Mouse (Mus musculus) midbrain, embryonic 11.5 days (tissue): ENCODE results near the gene B3galnt2. TPM values are rescaled to one million over a fixed set of nuclear protein-coding genes. Genes with fewer than 3 reads are reported as not detected.
A peak's percentile ranks its signal among the peaks of the same experiment; 100 is the strongest.

Experiments
- ATAC-seq: fragments of 200-750 bp; cut with Nextera tagmentation; 2 replicates; pipeline ENCODE4 v1.8.0; 2017; ENCODE audit warnings: moderate TSS enrichment, moderate library complexity; ENCODE audit not compliant: low FRiP score
- DNase-seq: peaks from one replicate; pipeline ENCODE4 v3.0.0; 2015; ENCODE audit warnings: low spot score; ENCODE audit errors: missing footprints
- H3K27ac ChIP-seq: fragments of 300-500 bp; sonication (generic); 2 replicates; pipeline ENCODE4 v1.5.1; 2014; ENCODE audit warnings: low read depth, low read length
- H3K27me3 ChIP-seq: fragments of 300-500 bp; sonication (generic); 2 replicates; pipeline ENCODE4 v1.6.1; 2014; ENCODE audit warnings: mild to moderate bottlenecking, low read length, moderate library complexity, mixed read lengths; ENCODE audit not compliant: control insufficient read depth, insufficient read depth
- H3K36me3 ChIP-seq: fragments of 300-500 bp; sonication (generic); 2 replicates; pipeline ENCODE4 v1.6.1; 2014; ENCODE audit warnings: mild to moderate bottlenecking, low read length, moderate library complexity, mixed read lengths; ENCODE audit not compliant: control insufficient read depth, insufficient read depth
- H3K4me1 ChIP-seq: fragments of 300-500 bp; sonication (generic); 2 replicates; pipeline ENCODE4 v1.6.1; 2014; ENCODE audit warnings: low read length; ENCODE audit not compliant: control insufficient read depth, insufficient read depth
- H3K4me2 ChIP-seq: fragments of 300-500 bp; sonication (generic); 2 replicates; pipeline ENCODE4 v1.6.1; 2014; ENCODE audit warnings: mild to moderate bottlenecking, moderate library complexity
- H3K4me3 ChIP-seq: fragments of 300-500 bp; sonication (generic); 2 replicates; pipeline ENCODE4 v1.5.1; 2014; ENCODE audit warnings: low read depth, low read length
- H3K9ac ChIP-seq: fragments of 300-500 bp; sonication (generic); 2 replicates; pipeline ENCODE4 v1.6.1; 2014; ENCODE audit warnings: low read length
- H3K9me3 ChIP-seq: fragments of 300-500 bp; sonication (generic); 2 replicates; pipeline ENCODE4 v1.6.1; 2016; ENCODE audit warnings: low read length; ENCODE audit not compliant: control insufficient read depth
- WGBS: fragments of 180-500 bp; shearing (Covaris S2); extraction: QIAGEN DNeasy Blood & Tissue Kit; methylation state at CpG from one replicate; pipeline ENCODE4 v1.1.7; 2014; 5-methylcytosine and 5-hydroxymethylcytosine counted together
- polyA plus RNA-seq: library from polyadenylated mRNA; unstranded; fragments of >200 nt; fragmentation: Nextera tagmentation; extraction: Ambion mirVana; gene quantifications from 2 replicates; pipeline ENCODE4 v1.2.1, GENCODE M21; 2014

Gene B3galnt2
- polyA plus RNA-seq: 35.4 and 39.8 TPM in 2 replicates

- H3K27ac ChIP-seq: peak within 1 kb of the TSS; percentile 59
- DNase-seq (peak; percentile 99), ATAC-seq (peak; percentile 99)
- peak within 1 kb of the TSS; percentile 75 for H3K4me2 ChIP-seq
- H3K4me3 ChIP-seq: peak within 1 kb of the TSS; percentile 83
- under 1% methylated on average over 78 of the region's 78 CpGs for WGBS
- H3K9ac ChIP-seq: peak within 1 kb of the TSS; percentile 82
- H3K9me3 ChIP-seq: no peaks in the 10 kb centered on the region
- H3K36me3 ChIP-seq: no peaks in the 10 kb centered on the region
- peaks cover 2% of the 10 kb centered on the region; the same call in 1 of the 2 replicates for H3K4me1 ChIP-seq
- H3K27me3 ChIP-seq: no peaks in the 10 kb centered on the region
These were observed at the start of gene B3galnt2 for GRCm38 (mm10) chr13:13953874-13954832. B3galnt2 (plus strand) TSS chr13:13954469.

GRCm38 (mm10) chr13:13911341-13911740 lies 42.9 kb upstream of the B3galnt2 start:
- Histone ChIP-seq H3K36me3 (no peaks in the 10 kb centered on the region), H3K4me1 (no peaks in the 10 kb centered on the region), H3K4me2 (no peak overlapping the region), H3K27ac (no peak overlapping the region), H3K4me3 (no peak overlapping the region), H3K9ac (no peak overlapping the region), H3K9me3 (no peaks in the 10 kb centered on the region), H3K27me3 (no peaks in the 10 kb centered on the region)
- WGBS: 69% methylated on average over 2 of the region's 2 CpGs
- no peak for DNase-seq
- ATAC-seq: no peak

GRCm38 (mm10) chr13:13919396-13919795 lies 34.9 kb upstream of the B3galnt2 start:
- 91% methylated on average over 3 of the region's 3 CpGs for WGBS
- Histone ChIP-seq H3K4me3 (no peak overlapping the region), H3K27me3 (no peaks in the 10 kb centered on the region), H3K9me3 (no peaks in the 10 kb centered on the region), H3K36me3 (no peaks in the 10 kb centered on the region), H3K4me2 (no peak overlapping the region), H3K9ac (no peak overlapping the region), H3K4me1 (no peaks in the 10 kb centered on the region), H3K27ac (no peak overlapping the region)
- no peak for ATAC-seq
- no peak for DNase-seq

- H3K4me3 ChIP-seq: no peak overlapping the region
- H3K9me3 ChIP-seq: no peaks in the 10 kb centered on the region
- no peaks in the 10 kb centered on the region for H3K4me1 ChIP-seq
- no peak for DNase-seq
- no peak for ATAC-seq
- no peaks in the 10 kb centered on the region for H3K27me3 ChIP-seq
- no peak overlapping the region for H3K4me2 ChIP-seq
- no peaks in the 10 kb centered on the region for H3K36me3 ChIP-seq
- H3K27ac ChIP-seq: no peak overlapping the region
- no peak overlapping the region for H3K9ac ChIP-seq
These were observed 31.7 kb upstream of the B3galnt2 start for GRCm38 (mm10) chr13:13922526-13922925.

GRCm38 (mm10) chr13:13929982-13930381 lies 24.3 kb upstream of the B3galnt2 start:
- Histone ChIP-seq H3K4me3 (no peak overlapping the region), H3K27me3 (no peaks in the 10 kb centered on the region), H3K4me2 (no peak overlapping the region), H3K9me3 (no peaks in the 10 kb centered on the region), H3K27ac (no peak overlapping the region), H3K9ac (no peak overlapping the region), H3K36me3 (no peaks in the 10 kb centered on the region), H3K4me1 (no peaks in the 10 kb centered on the region)
- WGBS: 76% methylated on average over 2 of the region's 2 CpGs
- no peak for ATAC-seq
- no peak for DNase-seq

GRCm38 (mm10) chr13:13954931-13955330 lies 662 bp downstream of the B3galnt2 start:
- H3K9ac ChIP-seq: peak overlapping the region; percentile 82
- DNase-seq: peak; percentile 94
- no peak for ATAC-seq
- H3K4me2 ChIP-seq: peak overlapping the region; percentile 72
- H3K36me3 ChIP-seq: no peaks in the 10 kb centered on the region
- H3K27me3 ChIP-seq: no peaks in the 10 kb centered on the region
- H3K4me1 ChIP-seq: peaks cover 2% of the 10 kb centered on the region; the same call in 1 of the 2 replicates
- peak overlapping the region; percentile 83 for H3K4me3 ChIP-seq
- H3K9me3 ChIP-seq: no peaks in the 10 kb centered on the region
- WGBS: under 1% methylated on average over 29 of the region's 29 CpGs
- 0 out of 2 replicates have a peak overlapping the region, but pooled peaks have one; percentile 51 for H3K27ac ChIP-seq

GRCm38 (mm10) chr13:13956686-13957085 lies 2.4 kb downstream of the B3galnt2 start:
- no peak overlapping the region for H3K27ac ChIP-seq
- ATAC-seq (no peak), DNase-seq (no peak)
- no peak overlapping the region for H3K9ac ChIP-seq
- H3K9me3 ChIP-seq: no peaks in the 10 kb centered on the region
- peaks cover 2% of the 10 kb centered on the region; the same call in 1 of the 2 replicates for H3K4me1 ChIP-seq
- H3K27me3 ChIP-seq: no peaks in the 10 kb centered on the region
- 88% methylated on average over 4 of the region's 4 CpGs for WGBS
- no peak overlapping the region for H3K4me2 ChIP-seq
- no peak overlapping the region for H3K4me3 ChIP-seq
- no peaks in the 10 kb centered on the region for H3K36me3 ChIP-seq

- no peak overlapping the region for H3K4me3 ChIP-seq
- WGBS: 87% methylated on average over 4 of the region's 4 CpGs
- H3K27me3 ChIP-seq: no peaks in the 10 kb centered on the region
- no peaks in the 10 kb centered on the region for H3K9me3 ChIP-seq
- DNase-seq: no peak
- no peak overlapping the region for H3K4me2 ChIP-seq
- H3K9ac ChIP-seq: no peak overlapping the region
- H3K4me1 ChIP-seq: peaks cover 2% of the 10 kb centered on the region; the same call in 1 of the 2 replicates
- H3K27ac ChIP-seq: no peak overlapping the region
- no peak for ATAC-seq
- no peaks in the 10 kb centered on the region for H3K36me3 ChIP-seq
These were observed 5.9 kb downstream of the B3galnt2 start for GRCm38 (mm10) chr13:13960211-13960610.

- Histone ChIP-seq H3K4me2 (no peak overlapping the region), H3K9ac (no peak overlapping the region), H3K9me3 (no peaks in the 10 kb centered on the region), H3K4me3 (no peak overlapping the region), H3K27me3 (no peaks in the 10 kb centered on the region), H3K27ac (no peak overlapping the region), H3K4me1 (no peaks in the 10 kb centered on the region), H3K36me3 (no peaks in the 10 kb centered on the region)
- DNase-seq: no peak
- 91% methylated on average over 4 of the region's 4 CpGs for WGBS
- no peak for ATAC-seq
These were observed 6.8 kb downstream of the B3galnt2 start for GRCm38 (mm10) chr13:13961046-13961445.
